ENCODE assay signal across 22 mouse cellular contexts in the genomic region with DNA sequence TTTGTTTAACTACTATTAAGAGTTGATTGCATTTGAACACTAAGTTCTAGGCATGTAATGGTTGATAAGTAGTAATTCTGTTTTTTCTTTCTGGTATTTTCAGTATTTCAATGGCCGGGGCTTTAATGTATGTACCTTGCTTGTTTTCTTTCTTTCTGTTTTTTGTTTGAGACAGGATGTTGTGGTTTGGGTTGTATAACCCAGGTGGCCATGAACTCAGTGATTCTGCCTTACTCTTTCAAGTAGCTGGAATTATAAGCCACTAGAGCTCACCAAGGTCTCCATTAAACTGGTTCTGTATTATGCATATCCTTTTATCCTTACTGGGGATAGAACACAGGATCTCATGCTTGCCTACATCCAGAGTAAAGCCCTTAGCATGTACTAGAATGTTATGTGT.
"Had no signal": no experiment of that assay in that cellular context is flagged by ENCODE, and none has a peak within 500 bp of the region (broad histone marks: within the 10 kb centered on the region; RNA-seq: fewer than 3 reads in every experiment).

No protein-coding gene starts in this region.

- ATAC-seq: liver, postnatal 0 days; lung, postnatal 0 days; midbrain, embryonic 13.5 days had no signal

- H3K4me2 ChIP-seq: lung, embryonic 15.5 days; midbrain, embryonic 11.5 days; midbrain, embryonic 13.5 days; midbrain, embryonic 15.5 days; neural tube, embryonic 13.5 days; neural tube, embryonic 15.5 days; stomach, embryonic 15.5 days had no signal

- H3K4me3 ChIP-seq: lung, embryonic 15.5 days; megakaryocyte, embryonic 14.5 days; midbrain, embryonic 13.5 days; midbrain, embryonic 15.5 days; neural tube, embryonic 13.5 days; neural tube, embryonic 15.5 days; stomach, embryonic 15.5 days had no signal

- H3K27ac ChIP-seq: lung, embryonic 15.5 days; macrophage; midbrain, embryonic 13.5 days; midbrain, embryonic 15.5 days; neural tube, embryonic 13.5 days; neural tube, embryonic 15.5 days; stomach, embryonic 15.5 days; stomach, postnatal 0 days had no signal

- H3K9me3 ChIP-seq: lung, embryonic 15.5 days; megakaryocyte, embryonic 14.5 days; midbrain, embryonic 13.5 days; midbrain, embryonic 15.5 days; neural tube, embryonic 13.5 days; neural tube, embryonic 15.5 days; stomach, embryonic 15.5 days had no signal

- DNase-seq: liver, postnatal 0 days; lung, adult 2 months; lung, postnatal 14 days; lung, postnatal 36 days; retina, postnatal 1 day; right cerebral cortex, adult 18-20 months; right cerebral cortex, postnatal 25 days; right cerebral cortex, postnatal 4 days; thymus, adult 2 months; thymus, postnatal 25 days; thymus, postnatal 4 days had no signal

- H3K27me3 ChIP-seq: lung, embryonic 15.5 days; megakaryocyte, embryonic 14.5 days; midbrain, embryonic 13.5 days; midbrain, embryonic 15.5 days; neural tube, embryonic 13.5 days; neural tube, embryonic 15.5 days; stomach, embryonic 15.5 days had no signal

- H3K4me1 ChIP-seq: lung, embryonic 15.5 days; midbrain, embryonic 13.5 days; midbrain, embryonic 15.5 days; neural tube, embryonic 13.5 days; neural tube, embryonic 15.5 days; stomach, embryonic 15.5 days had no signal

- H3K9ac ChIP-seq: liver, postnatal 0 days; lung, embryonic 15.5 days; midbrain, embryonic 13.5 days; midbrain, embryonic 15.5 days; neural tube, embryonic 13.5 days; neural tube, embryonic 15.5 days; stomach, embryonic 15.5 days had no signal
